Mouse (Mus musculus): ENCODE measurements around the gene Mvp.

The Mvp gene

GRCm38 (mm10) chr7:126950647-126951615, 63.5 kb downstream of the Mvp start:
- in situ Hi-C loops (cut with MboI; ENCODE audit: low sequenced_read_pairs) = no loop called here

GRCm38 (mm10) chr7:126949793-126950646, 64.4 kb downstream of the Mvp start, which contains the start of gene Sez6l2:
Sez6l2 (plus strand) TSS chr7:126950563.
- in situ Hi-C loops (cut with MboI; ENCODE audit: low sequenced_read_pairs) = no loop called here

GRCm38 (mm10) chr7:126949403-126949792, 65.0 kb downstream of the Mvp start, which contains the start of gene Asphd1:
Asphd1 (minus strand) TSS chr7:126949582.
- in situ Hi-C loops (cut with MboI; ENCODE audit: low sequenced_read_pairs) = no loop called here

DNA sequence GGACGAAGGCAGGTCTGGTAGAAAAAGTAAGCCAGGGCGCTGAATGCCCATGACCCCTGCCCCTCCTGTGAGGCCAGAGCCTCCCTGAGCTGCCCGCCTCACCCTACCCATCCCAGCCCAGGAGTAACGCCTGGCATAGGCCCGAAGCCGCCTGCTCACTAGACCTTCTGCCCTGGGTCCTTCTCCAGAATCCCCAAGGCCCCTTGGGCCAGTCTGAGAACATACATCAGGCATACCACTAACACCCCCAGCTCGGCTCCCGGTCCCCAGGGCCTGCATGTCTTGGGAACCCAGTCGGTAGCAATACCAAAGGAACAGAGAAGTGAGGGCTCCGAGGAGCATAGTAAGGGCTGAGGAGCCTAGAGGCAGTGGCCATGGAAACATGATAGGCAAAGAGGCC, 65.8 kb downstream of the Mvp start:
- in situ Hi-C loops (cut with MboI; ENCODE audit: low sequenced_read_pairs) = no loop called here

- in situ Hi-C loops (cut with MboI; ENCODE audit: low sequenced_read_pairs) = no loop called here
Measured at GRCm38 (mm10) chr7:126946530-126946929, 67.9 kb downstream of the Mvp start.

DNA sequence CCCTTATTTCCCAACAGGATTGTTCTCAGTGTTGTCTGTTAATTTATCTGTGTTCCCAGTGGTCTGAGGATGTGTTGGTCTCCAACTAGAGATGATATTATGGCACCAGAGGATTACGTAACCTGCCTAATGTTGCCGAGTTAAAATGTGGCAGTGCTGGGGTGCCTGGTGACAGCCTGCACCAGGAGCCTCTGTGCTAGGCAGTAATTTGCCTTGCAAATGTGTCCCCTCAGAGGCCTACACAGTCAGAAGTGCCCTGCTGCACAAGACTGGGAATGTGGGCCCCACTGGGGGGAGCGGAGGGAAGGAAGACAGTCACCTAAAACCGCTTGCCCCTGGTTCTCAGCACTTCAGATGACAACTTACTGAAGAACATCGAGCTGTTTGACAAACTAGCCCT, 72.6 kb downstream of the Mvp start:
- in situ Hi-C loops (cut with MboI; ENCODE audit: low sequenced_read_pairs) = no loop called here

- in situ Hi-C loops (cut with MboI; ENCODE audit: low sequenced_read_pairs) = no loop called here
Measured at GRCm38 (mm10) chr7:126941171-126941570, 73.2 kb downstream of the Mvp start.
